Mouse (Mus musculus) regulatory T cell (primary cell): ENCODE measurements around the gene 4930550C14Rik.

ENCODE experiments used
- in situ Hi-C: fragments of 300-600 bp; cut with MboI, MseI; formaldehyde crosslinking; loops from one replicate; pipeline ENCODE4 v1.15.1; 2025; ENCODE audit warnings: high pct_unique_total_duplicates

4930550C14Rik gene

DNA sequence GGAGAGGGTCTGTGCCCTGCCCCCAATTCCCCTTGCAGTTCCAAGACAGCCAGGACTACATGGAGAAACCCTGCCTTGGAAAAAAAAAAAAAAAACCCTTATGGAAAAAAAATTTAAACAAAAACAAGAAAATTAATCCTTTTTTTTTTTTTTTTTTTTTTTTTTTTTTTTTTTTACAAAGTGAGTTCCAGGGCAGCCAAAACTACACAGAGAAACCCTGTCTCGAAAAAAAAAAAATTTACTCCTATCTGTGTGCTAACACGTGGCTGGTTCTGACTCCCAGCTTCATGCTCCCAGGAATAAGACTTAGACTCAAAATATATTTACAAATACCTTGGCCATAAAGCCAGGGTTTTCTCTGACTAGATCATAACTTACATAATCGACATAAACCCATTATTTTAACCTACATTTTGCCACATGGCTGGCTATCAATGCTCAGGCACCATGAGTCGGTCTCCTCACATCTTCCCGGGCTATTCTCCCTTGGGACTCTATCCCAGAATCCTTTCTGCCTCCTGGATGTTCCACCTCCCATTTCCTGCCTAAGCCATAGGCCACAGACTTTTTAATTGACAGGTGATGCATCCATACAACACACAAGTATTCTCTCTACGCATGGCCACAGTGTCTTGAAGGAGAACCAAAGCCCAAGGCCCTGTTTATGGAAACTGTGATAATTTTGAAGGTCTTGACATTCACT is 2.1 kb downstream of the 4930550C14Rik start:
- in situ Hi-C loops: no loop called here

- in situ Hi-C loops: no loop called here
Observed at GRCm38 (mm10) chr9:53404753-53405722, 2.9 kb downstream of the 4930550C14Rik start.

- in situ Hi-C loops: no loop called here
Observed at GRCm38 (mm10) chr9:53408548-53408947, 6.4 kb downstream of the 4930550C14Rik start.

- in situ Hi-C loops: no loop called here
Observed at GRCm38 (mm10) chr9:53408953-53409361, 6.8 kb downstream of the 4930550C14Rik start.

- in situ Hi-C loops: no loop called here
Observed at GRCm38 (mm10) chr9:53409427-53409826, 7.3 kb downstream of the 4930550C14Rik start.

DNA sequence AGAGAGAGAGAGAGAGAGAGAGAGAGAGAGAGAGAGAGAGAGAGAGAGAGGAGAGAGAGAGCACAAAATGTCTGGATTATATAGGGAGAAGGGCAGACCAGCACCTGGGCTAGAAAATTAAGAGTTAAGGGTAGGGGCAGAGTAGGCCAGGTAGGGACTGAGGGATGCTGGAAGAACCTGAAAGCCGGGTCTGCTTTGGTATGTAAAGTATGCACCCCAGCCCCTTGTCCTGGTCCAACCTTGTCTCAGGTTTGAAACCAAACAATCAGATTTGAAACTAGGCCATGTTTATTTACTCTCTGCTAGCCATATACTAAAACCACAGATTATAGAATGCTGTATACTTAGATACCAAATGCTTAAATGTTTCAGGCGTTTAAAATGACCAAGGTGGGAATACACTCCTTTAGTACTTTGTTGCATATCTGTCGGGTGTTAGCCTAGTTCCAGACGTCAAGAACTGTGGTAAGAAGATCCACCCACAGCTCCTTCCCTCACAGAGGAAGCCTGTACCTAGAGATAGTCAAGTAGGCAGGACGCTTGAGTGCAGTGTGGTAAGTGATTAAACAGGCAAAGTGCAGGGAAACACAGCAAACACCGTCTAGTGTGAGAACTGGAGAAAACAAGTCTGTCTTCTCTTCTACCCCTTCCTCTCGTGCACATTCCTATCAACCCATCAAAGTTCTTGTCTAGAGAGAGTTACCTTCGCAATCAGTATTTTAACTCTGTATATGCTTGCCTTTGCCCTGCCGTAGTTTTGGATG is 20.2 kb downstream of the 4930550C14Rik start:
- in situ Hi-C loops: no loop called here

DNA sequence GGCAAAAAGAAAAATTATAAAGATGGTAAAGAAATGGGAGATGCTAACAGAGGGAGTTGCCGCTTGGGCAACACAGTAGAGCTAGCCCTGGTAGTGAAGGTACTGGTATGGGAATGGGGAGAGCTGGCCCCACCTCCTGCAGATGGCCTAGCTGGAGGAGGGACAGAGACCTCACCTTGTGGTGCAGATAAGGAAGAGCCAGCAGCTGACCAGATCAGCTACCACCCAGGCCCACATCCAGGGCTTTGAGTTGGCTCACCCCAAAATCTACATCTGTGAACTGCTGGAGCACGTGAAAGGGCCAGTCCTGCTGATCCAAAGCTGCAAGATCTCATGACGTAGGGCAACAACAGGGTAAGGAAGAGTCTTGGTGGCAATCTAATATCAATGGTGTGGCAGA is 24.6 kb downstream of the 4930550C14Rik start:
- in situ Hi-C loops: no loop called here

DNA sequence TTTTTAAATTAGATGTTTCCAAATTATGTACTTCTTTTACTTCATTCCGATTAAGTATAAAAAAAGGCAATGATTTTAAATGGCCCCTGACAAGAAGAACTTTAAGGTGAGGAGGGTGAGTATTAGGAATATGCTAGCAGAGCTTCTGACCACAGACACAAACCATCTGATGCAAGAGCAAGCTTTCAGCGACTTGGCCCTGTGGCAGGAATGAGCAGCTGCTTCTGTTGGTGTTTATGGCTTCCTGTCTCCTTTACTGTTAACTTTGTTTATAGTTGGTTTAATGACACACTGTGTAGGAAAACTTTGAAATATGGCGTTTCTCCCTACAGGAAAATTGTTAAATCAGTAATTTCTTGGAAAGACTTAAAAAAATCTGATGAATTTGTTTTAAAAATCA is 25.5 kb downstream of the 4930550C14Rik start:
- in situ Hi-C loops: no loop called here

- in situ Hi-C loops: no loop called here
Observed at GRCm38 (mm10) chr9:53435830-53436570, 33.9 kb downstream of the 4930550C14Rik start.

DNA sequence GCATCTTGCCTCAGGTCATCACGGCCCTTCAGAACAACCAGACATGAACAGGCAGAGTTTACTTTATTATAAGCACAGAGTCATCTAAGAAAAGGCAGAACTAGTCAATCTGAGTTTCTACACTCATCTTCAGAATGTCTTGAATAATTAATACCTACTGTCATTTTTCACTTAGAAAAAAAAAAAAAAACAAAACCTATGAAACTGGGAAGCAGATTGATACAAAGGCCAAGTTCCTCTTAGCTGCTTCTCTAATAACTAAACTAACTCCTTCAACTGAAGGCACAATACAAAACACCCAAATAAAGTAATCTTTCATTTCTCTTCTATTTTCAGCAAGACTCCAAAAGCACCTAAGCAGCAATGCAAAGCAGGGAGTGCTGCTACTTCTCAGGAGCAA is 48.5 kb downstream of the 4930550C14Rik start:
- in situ Hi-C loops: no loop called here

- in situ Hi-C loops: no loop called here
Observed at GRCm38 (mm10) chr9:53452038-53452437, 49.9 kb downstream of the 4930550C14Rik start.

DNA sequence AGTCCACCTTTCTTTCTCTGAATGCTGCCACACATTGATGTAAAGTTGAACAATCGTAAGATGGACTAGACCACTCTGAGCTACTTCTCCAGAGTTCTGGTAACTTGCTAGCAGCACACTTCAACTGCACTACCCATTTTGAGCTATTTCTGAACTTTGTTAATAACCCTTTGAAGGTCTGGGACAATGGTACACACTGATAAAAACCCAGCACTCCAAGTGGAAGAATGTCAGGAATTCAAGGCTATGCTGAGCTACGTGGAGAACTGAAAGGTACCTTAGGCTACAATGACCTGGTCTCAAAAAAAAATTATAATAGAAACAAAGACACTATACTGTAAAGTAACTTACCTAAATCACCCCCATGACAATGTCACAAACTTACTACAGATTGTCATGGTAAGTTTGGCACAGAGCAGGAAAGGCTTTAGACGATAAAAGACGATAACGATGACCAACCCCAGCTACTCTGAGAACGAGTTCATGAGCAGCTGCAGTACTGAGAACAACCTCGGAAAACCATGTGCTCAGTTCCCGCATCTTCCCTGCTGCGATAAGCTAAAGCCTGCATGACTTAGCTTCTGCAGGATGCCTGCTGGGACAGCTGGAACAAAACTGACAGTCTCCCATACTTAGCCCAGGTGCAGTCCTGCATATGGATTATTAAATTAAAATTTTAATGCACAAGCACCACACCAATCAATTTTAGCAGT is 70.8 kb downstream of the 4930550C14Rik start:
- in situ Hi-C loops: no loop called here
